Mouse (Mus musculus): ENCODE results near the gene Cpped1.

GRCm38 (mm10) chr16:11812119-11812518 is 97.1 kb downstream of the Cpped1 start:
- no peak for TF ChIP-seq CTCF (conservative IDR thresholded peaks at IDR 0.05 in 1 of 2, IDR thresholded peaks at IDR 0.05 in 1 of 2; ENCODE audit: low read depth in 2 of 2, low read length in 2 of 2)
- TF ChIP-seq E2F4 (IDR thresholded peaks at IDR 0.05; ENCODE audit: insufficient replicate concordance, low read depth, low read length), result no peak

Measured in CH12.LX (cell line).